Mouse (Mus musculus) midbrain, postnatal 0 days (tissue): ENCODE measurements around the gene Tle2. TPM values are rescaled to one million over a fixed set of nuclear protein-coding genes. Genes with fewer than 3 reads are reported as not detected.

Experiments
- ATAC-seq: fragments of 200-750 bp; cut with Nextera tagmentation; 2 replicates; pipeline ENCODE4 v1.8.0; 2017; ENCODE audit warnings: moderate number of reproducible peaks, mild to moderate bottlenecking, moderate TSS enrichment, moderate library complexity; ENCODE audit not compliant: low FRiP score
- DNase-seq: peaks from one replicate; pipeline ENCODE4 v3.0.0-alpha.2; 2015; ENCODE audit warnings: low spot score
- H3K27ac ChIP-seq: fragments of 300-500 bp; sonication (generic); 2 replicates; pipeline ENCODE4 v1.5.1; 2014; ENCODE audit warnings: low read depth, mild to moderate bottlenecking, low read length, mixed read lengths
- H3K27me3 ChIP-seq: fragments of 300-500 bp; sonication (generic); 2 replicates; pipeline ENCODE4 v1.6.1; 2014; ENCODE audit warnings: low read length, control low read depth, mixed read lengths; ENCODE audit not compliant: insufficient read depth
- H3K36me3 ChIP-seq: fragments of 300-500 bp; sonication (generic); 2 replicates; pipeline ENCODE4 v1.6.1; 2014; ENCODE audit warnings: low read length, control low read depth, mixed read lengths; ENCODE audit not compliant: insufficient read depth
- H3K4me1 ChIP-seq: fragments of 300-500 bp; sonication (generic); 2 replicates; pipeline ENCODE4 v1.6.1; 2014; ENCODE audit warnings: mild to moderate bottlenecking, control low read depth, antibody characterized with exemption, low read length, mixed read lengths; ENCODE audit not compliant: insufficient read depth
- H3K4me2 ChIP-seq: fragments of 300-500 bp; sonication (generic); 2 replicates; pipeline ENCODE4 v1.6.1; 2014; ENCODE audit warnings: low read depth, mild to moderate bottlenecking, low read length, mixed read lengths; ENCODE audit not compliant: poor library complexity, severe bottlenecking
- H3K4me3 ChIP-seq: fragments of 300-500 bp; sonication (generic); 2 replicates; pipeline ENCODE4 v1.5.1; 2014; ENCODE audit warnings: low read depth, mild to moderate bottlenecking, low read length, moderate library complexity
- H3K9ac ChIP-seq: fragments of 300-500 bp; sonication (generic); replicated peaks from 2 replicates; pipeline ENCODE4 v1.6.1; 2014; ENCODE audit warnings: mild to moderate bottlenecking, low read length, moderate library complexity, mixed read lengths; ENCODE audit not compliant: poor library complexity, severe bottlenecking
- H3K9me3 ChIP-seq: fragments of 300-500 bp; sonication (generic); 2 replicates; pipeline ENCODE4 v1.6.1; 2016; ENCODE audit warnings: low read length, control low read depth
- CTCF ChIP-seq: IDR thresholded peaks from 2 replicates; pipeline ENCODE4 v1.5.1; 2016; ENCODE audit warnings: antibody characterized with exemption, mild to moderate bottlenecking
- WGBS: fragments of 180-500 bp; shearing (Covaris S2); extraction: QIAGEN DNeasy Blood & Tissue Kit; methylation state at CpG from one replicate; pipeline ENCODE4 v1.1.7; 2014; 5-methylcytosine and 5-hydroxymethylcytosine counted together
- polyA plus RNA-seq: library from polyadenylated mRNA; unstranded; fragments of >200 nt; fragmentation: Nextera tagmentation; extraction: Ambion mirVana; gene quantifications from 2 replicates; pipeline ENCODE4 v1.2.1, GENCODE M21; 2015
- total RNA-seq: library from RNA; depleted of rRNA; stranded (reverse); fragments of >200 nt; gene quantifications from 2 replicates; pipeline ENCODE4 v1.2.3, GENCODE M21; 2014

Gene Tle2
- total and polyA plus RNA-seq, 2 experiments from 2014 or later, result 31.2 to 57.3 TPM

DNA sequence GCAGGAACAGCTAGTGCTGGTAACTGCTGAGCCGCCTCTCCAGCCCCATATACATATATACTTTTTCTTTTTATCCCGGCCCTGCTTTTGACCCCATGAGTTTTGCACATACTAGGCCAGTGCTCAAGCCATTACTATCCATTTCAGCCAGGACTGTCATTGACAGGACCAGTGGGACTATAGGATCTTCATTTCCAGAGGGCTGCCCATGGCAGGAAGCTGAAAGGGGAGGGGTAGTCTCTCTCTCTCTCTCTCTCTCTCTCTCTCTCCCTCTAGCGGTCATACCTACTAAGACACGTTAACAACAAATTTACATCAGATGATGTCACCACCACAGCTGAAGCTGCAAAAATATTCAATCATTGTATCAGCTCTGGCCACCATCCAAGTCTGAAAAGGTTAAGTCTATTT is 28.4 kb downstream of the Tle2 start:
- H3K27ac ChIP-seq, result no peak overlapping the region
- DNase-seq, result peak; percentile 85
- H3K36me3 ChIP-seq, result no peaks in the 10 kb centered on the region
- H3K9me3 ChIP-seq, result no peaks in the 10 kb centered on the region
- peaks cover 7% of the 10 kb centered on the region; the same call in 1 of the 2 replicates for H3K4me1 ChIP-seq
- ATAC-seq, result no peak
- TF ChIP-seq CTCF, result peak; percentile 83
- no peak overlapping the region for H3K4me3 ChIP-seq
- peaks cover 3% of the 10 kb centered on the region; the same call in 1 of the 2 replicates for H3K27me3 ChIP-seq
- 17% methylated on average over 4 of the region's 4 CpGs for WGBS
- H3K4me2 ChIP-seq, result no peak overlapping the region
- no peak overlapping the region for H3K9ac ChIP-seq

DNA sequence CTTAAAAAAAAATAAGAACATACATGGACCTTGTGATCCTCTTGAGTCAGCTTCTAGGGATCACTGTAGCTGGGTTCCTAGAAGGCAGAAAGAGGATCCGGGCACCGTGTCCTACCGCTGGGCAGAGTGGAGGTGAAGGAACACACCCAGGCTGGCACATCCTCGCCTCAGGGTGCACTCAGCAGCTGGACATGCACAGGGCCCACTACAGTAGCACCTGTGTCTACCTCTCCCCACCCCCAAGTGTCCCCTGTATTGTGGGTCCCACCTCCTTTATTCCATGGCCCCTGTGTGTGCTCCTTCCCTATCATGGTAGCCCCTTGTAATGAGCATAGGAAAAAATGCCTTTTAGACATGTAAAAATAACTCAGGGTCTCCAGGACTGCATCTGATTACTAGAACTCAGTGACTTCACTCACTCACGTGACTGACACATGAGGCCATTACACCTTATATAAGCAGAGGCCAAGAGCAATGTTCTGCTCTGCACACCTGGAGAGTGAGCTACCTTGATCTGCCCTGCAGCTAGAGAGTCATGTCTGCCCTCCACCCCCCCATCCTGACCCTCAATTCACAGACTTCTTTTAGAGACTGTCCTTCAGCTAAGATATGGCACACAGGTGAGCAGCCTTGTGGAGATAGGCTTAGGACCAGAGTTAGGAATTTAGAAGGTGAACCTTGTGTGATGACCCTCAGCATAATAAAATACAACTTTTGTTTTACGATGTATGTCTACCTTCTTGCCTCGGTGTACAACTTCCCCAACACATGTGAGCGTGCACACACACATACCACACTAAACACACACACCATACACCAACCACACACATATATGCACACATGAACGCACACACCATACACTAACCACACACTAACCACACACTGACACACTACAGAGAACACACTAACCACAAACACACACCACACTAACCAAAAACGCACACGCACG is 29.9 kb downstream of the Tle2 start:
- Histone ChIP-seq H3K4me3 (peak overlapping the region; percentile 8; the same call in 1 of the 2 replicates), H3K9me3 (no peaks in the 10 kb centered on the region), H3K4me2 (peak overlapping the region; percentile 53), H3K9ac (no peak overlapping the region), H3K36me3 (no peaks in the 10 kb centered on the region), H3K4me1 (peaks cover 7% of the 10 kb centered on the region; the same call in 1 of the 2 replicates), H3K27me3 (no peaks in the 10 kb centered on the region), H3K27ac (peak overlapping the region; percentile 51; the same call in 1 of the 2 replicates)
- DNase-seq (no peak), ATAC-seq (no peak; the same call in 1 of the 2 replicates)
- 81% methylated on average over 12 of the region's 12 CpGs for WGBS
- no peak for TF ChIP-seq CTCF

DNA sequence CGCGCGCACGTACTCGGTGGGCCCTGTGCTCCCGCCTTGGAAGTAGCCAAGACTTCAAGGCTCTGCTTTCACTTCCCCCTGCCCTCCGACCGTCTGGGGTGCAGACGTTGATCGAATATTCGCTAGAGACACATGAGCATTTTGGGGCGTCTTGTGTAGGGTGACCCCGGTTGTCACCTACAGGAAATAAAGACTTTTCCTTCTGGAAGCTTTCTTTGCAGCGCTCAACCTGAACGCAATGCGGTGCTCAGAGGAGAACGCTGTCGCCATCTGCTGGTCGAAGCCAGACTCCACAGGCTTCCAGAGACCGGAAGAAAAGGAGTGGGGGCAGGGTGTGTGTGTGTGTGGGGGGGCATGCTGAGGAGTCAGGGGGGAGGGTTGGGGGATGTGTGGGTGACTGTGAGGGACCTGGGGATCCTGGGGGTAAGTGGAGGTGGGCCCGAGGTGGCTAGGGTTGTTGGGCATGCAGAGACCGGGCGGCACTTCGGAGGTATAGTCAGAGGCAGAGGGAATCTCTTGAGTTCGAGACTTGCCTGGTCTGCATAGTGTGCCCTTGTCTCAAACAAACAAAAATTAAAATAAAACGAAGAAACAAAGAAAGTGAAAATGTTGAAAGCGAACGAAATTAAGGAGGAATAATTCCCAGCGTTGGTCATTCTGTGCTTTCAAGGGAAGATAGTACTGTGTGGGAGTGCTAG is 30.8 kb downstream of the Tle2 start:
- 0 out of 2 replicates have a peak overlapping the region, but pooled peaks have one; percentile 9 for H3K9ac ChIP-seq
- H3K27ac ChIP-seq, result peak overlapping the region; percentile 87
- H3K27me3 ChIP-seq, result no peaks in the 10 kb centered on the region
- ATAC-seq (peak; percentile 39), DNase-seq (peak; percentile 95)
- WGBS, result 20% methylated on average over 29 of the region's 29 CpGs
- peaks cover 7% of the 10 kb centered on the region; the same call in 1 of the 2 replicates for H3K4me1 ChIP-seq
- no peaks in the 10 kb centered on the region for H3K9me3 ChIP-seq
- H3K4me2 ChIP-seq, result peak overlapping the region; percentile 53
- H3K36me3 ChIP-seq, result no peaks in the 10 kb centered on the region
- peak; percentile 93 for TF ChIP-seq CTCF
- peak overlapping the region; percentile 38 for H3K4me3 ChIP-seq

DNA sequence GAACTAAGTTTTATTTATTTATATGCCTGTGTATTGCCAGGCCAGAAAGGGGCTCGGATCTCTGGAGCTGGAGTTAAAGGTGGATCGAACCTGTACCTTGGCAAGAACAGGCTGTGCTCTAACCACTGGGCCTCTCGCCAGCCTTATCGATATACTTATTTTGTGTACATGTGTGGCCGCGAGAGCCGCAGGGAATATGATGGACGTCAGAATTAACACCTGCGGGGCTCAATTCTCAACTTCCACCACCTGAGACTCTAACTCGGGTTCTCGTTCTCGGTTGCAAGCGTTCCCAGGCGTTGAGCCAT is 31.3 kb downstream of the Tle2 start:
- Histone ChIP-seq H3K9ac (0 out of 2 replicates have a peak overlapping the region, but pooled peaks have one; percentile 9), H3K27me3 (no peaks in the 10 kb centered on the region), H3K9me3 (no peaks in the 10 kb centered on the region), H3K4me1 (peaks cover 6% of the 10 kb centered on the region; the same call in 1 of the 2 replicates), H3K36me3 (no peaks in the 10 kb centered on the region), H3K27ac (peak overlapping the region; percentile 87), H3K4me2 (peak overlapping the region; percentile 53), H3K4me3 (peak overlapping the region; percentile 38)
- TF ChIP-seq CTCF, result no peak
- no peak for DNase-seq
- WGBS, result 4% methylated on average over 14 of the region's 14 CpGs
- ATAC-seq, result peak; percentile 5; the same call in 1 of the 2 replicates

DNA sequence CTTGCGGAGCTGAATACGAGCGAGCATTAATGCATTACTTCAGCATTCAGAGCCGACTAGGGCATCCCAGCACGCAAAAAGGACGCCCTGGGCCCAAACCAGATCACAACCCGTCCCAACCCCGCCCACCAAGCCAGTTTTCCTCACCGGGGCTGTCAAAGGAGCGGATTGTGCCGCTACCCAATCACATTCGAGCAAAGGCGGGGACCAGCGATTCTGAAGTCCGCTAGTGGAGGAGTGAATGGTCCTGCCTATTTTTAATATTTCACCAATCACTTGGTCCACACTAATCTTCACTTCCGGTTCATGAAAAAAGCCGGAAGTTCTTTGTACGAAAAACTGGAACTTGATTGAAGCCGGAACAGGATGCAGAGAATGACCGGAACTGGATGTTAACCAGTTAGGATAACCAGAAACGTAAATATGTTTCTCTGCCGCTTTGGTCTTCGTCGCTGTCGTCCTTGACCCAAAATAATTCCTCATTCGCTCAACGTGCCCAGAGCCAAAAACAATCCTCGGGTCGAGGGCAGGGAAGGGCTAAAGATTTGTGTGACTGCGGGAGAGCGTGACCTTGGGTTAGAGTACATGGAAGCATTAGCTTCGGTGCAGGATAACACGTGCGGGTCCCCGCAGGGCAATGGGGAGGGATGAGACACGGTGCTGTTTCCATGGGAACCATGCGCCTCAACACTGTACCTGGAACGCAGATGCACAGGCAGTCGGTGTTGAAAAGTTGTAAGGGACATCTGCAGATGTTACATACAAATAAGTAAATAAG is 31.8 kb downstream of the Tle2 start, which contains the start of gene BC025920:
TSS of gene BC025920 (plus strand) at position 297 of the 778 bp plus-strand sequence.
- Histone ChIP-seq H3K27me3 (no peaks in the 10 kb centered on the region), H3K4me2 (peak within 1 kb of the TSS; percentile 53), H3K4me1 (peaks cover 4% of the 10 kb centered on the region; the same call in 1 of the 2 replicates), H3K36me3 (no peaks in the 10 kb centered on the region), H3K9ac (peak within 1 kb of the TSS; percentile 52; the same call in 1 of the 2 replicates), H3K27ac (peak within 1 kb of the TSS; percentile 87), H3K4me3 (peak within 1 kb of the TSS; percentile 38), H3K9me3 (no peaks in the 10 kb centered on the region)
- under 1% methylated on average over 39 of the region's 39 CpGs for WGBS
- TF ChIP-seq CTCF, result peak; percentile 14; the same call in 1 of the 2 replicates
- ATAC-seq (peak; percentile 88), DNase-seq (peak; percentile 99)
